23 mouse cellular contexts compared by ENCODE assay signal in the genomic region with DNA sequence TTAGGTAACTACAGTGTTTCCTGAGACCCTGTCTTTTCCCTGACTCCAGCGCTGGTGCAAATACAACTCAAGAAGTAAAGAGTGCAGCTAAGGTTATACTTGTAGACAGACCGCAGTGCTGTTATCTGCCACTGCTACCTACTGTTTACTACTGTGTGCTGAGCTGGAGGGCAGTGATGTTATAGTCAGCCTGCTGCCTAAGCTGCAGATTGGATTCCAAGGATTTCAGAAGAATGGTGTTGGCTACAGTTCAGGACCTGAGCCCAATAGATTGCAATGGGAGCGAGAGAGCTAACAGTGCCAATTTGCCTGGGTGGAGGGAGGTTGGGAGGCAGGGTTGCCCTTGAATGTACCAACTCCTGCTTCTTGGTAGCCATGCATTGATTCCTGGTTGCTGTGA. TPM values are rescaled to one million over a fixed set of nuclear protein-coding genes. Genes with fewer than 3 reads are reported as not detected.
A peak's percentile ranks its signal among the peaks of the same experiment; 100 is the strongest.
DNase-seq lines count a peak whose midpoint lies in the region; ATAC-seq lines count a peak whose summit lies in the region.
"Had no signal": no experiment of that assay in that cellular context is flagged by ENCODE, and none has a peak within 500 bp of the region (broad histone marks: within the 10 kb centered on the region; RNA-seq: fewer than 3 reads in every experiment).

No protein-coding gene starts in this region.

- H3K27ac ChIP-seq in forebrain, embryonic 14.5 days (ENCODE audit: low read depth, low read length) = no peak overlapping the region
- no peak overlapping the region for H3K27ac ChIP-seq in forebrain, embryonic 10.5 days
- H3K27ac ChIP-seq: embryonic facial prominence, embryonic 12.5 days; forebrain, embryonic 12.5 days; heart, adult 2 months; hindbrain, embryonic 14.5 days; liver, embryonic 14.5 days; midbrain, embryonic 13.5 days; stomach, embryonic 15.5 days had no signal

- no peaks in the 10 kb centered on the region for H3K27me3 ChIP-seq in forebrain, embryonic 14.5 days (replicated peaks; ENCODE audit: control insufficient read depth, insufficient read depth, low read length)
- H3K27me3 ChIP-seq in forebrain, embryonic 10.5 days (ENCODE audit: poor library complexity, severe bottlenecking) = no peaks in the 10 kb centered on the region
- H3K27me3 ChIP-seq: embryonic facial prominence, embryonic 12.5 days; forebrain, embryonic 12.5 days; midbrain, embryonic 13.5 days; stomach, embryonic 15.5 days had no signal

- no peak overlapping the region for H3K9ac ChIP-seq in forebrain, embryonic 14.5 days (ENCODE audit: low read length)
- H3K9ac ChIP-seq: embryonic facial prominence, embryonic 12.5 days; forebrain, embryonic 12.5 days; hindbrain, embryonic 14.5 days; liver, embryonic 14.5 days; lung, embryonic 14.5 days; midbrain, embryonic 13.5 days; stomach, embryonic 15.5 days had no signal

- H3K36me3 ChIP-seq in forebrain, embryonic 14.5 days (ENCODE audit: control insufficient read depth, insufficient read depth, low read length) = no peaks in the 10 kb centered on the region
- H3K36me3 ChIP-seq in forebrain, embryonic 10.5 days (replicated peaks) = peaks cover 5% of the 10 kb centered on the region
- H3K36me3 ChIP-seq: embryonic facial prominence, embryonic 12.5 days; forebrain, embryonic 12.5 days; midbrain, embryonic 13.5 days; stomach, embryonic 15.5 days had no signal

- DNase-seq in adrenal gland, adult 2 months = peak; percentile 46
- DNase-seq in adrenal gland, postnatal 4 days (ENCODE audit: low spot score in 2 of 2) = no peak
- peak; percentile 31 for DNase-seq in forebrain, embryonic 14.5 days (ENCODE audit: low spot score)
- DNase-seq in forebrain, embryonic 10.5 days (ENCODE audit: extremely low spot score, low spot score) = no peak
- DNase-seq in ovary, postnatal 36 days (ENCODE audit: low spot score) = peak; percentile 26
- DNase-seq in ovary, postnatal 10 days (ENCODE audit: low spot score) = no peak
- peak; percentile 57 for DNase-seq in testis, postnatal 14 days (ENCODE audit: low spot score)
- DNase-seq in layer of hippocampus, adult 9-11 months = no peak
- DNase-seq: gastrocnemius, postnatal 36 days; heart, adult 2 months; heart, postnatal 36 days; kidney, adult 8-10 months; kidney, postnatal 10 days; lung, embryonic 14.5 days; right cerebral cortex, adult 18-20 months; right cerebral cortex, postnatal 4 days had no signal

- no peaks in the 10 kb centered on the region for H3K4me1 ChIP-seq in forebrain, embryonic 14.5 days (ENCODE audit: control insufficient read depth, insufficient read depth, low read length)
- H3K4me1 ChIP-seq in forebrain, embryonic 10.5 days = peaks cover 7% of the 10 kb centered on the region
- H3K4me1 ChIP-seq: embryonic facial prominence, embryonic 12.5 days had no signal

- H3K4me3 ChIP-seq in forebrain, embryonic 14.5 days (ENCODE audit: low read depth, low read length) = no peak overlapping the region
- no peak overlapping the region for H3K4me3 ChIP-seq in forebrain, embryonic 10.5 days
- H3K4me3 ChIP-seq: embryonic facial prominence, embryonic 12.5 days; forebrain, embryonic 12.5 days; heart, adult 2 months; midbrain, embryonic 13.5 days; stomach, embryonic 15.5 days had no signal

- no peaks in the 10 kb centered on the region for H3K9me3 ChIP-seq in forebrain, embryonic 14.5 days (replicated peaks; ENCODE audit: control insufficient read depth, low read length)
- H3K9me3 ChIP-seq in forebrain, embryonic 10.5 days = no peaks in the 10 kb centered on the region
- H3K9me3 ChIP-seq: embryonic facial prominence, embryonic 12.5 days; forebrain, embryonic 12.5 days; midbrain, embryonic 13.5 days; stomach, embryonic 15.5 days had no signal

- no peak overlapping the region for H3K4me2 ChIP-seq in forebrain, embryonic 14.5 days (ENCODE audit: low read length)
- H3K4me2 ChIP-seq: embryonic facial prominence, embryonic 12.5 days; forebrain, embryonic 12.5 days; hindbrain, embryonic 14.5 days; lung, embryonic 14.5 days; midbrain, embryonic 13.5 days; stomach, embryonic 15.5 days had no signal

- WGBS in forebrain, embryonic 14.5 days = 78% methylated on average over 3 of the region's 3 CpGs
- 98% methylated on average over 3 of the region's 3 CpGs for WGBS in forebrain, embryonic 10.5 days

- no peak for ATAC-seq in forebrain, embryonic 14.5 days
- ATAC-seq: inflammation-experienced regulatory T-cells, adult 6 months; midbrain, embryonic 13.5 days had no signal

RNA-seq across cellular contexts. Expression of a gene that starts 25.5 kb away (rescaled TPM):
- 10 to 100 TPM in 1 of 2 experiments, 1 to 10 TPM in 1; 8.4 to 11.3 TPM for total RNA-seq in adrenal gland, adult 2 months (2021)
- polyA plus RNA-seq in adrenal gland, adult 2 months (2012; rRNA removed) = 6.8 and 8.6 TPM in 2 replicates
- 1 to 10 TPM; 9.0 to 9.3 TPM for total RNA-seq in adrenal gland, postnatal 4 days (2021)
- 7.3 and 9.7 TPM in 2 replicates for polyA plus RNA-seq in forebrain, embryonic 14.5 days (2014; fragmentation: Nextera tagmentation; extraction: Ambion mirVana)
- 8.2 and 8.9 TPM in 2 replicates for polyA plus RNA-seq in forebrain, embryonic 10.5 days (2016; fragmentation: Nextera tagmentation; extraction: Ambion mirVana)

Comparison
In these comparisons a context has a peak if more than half of its experiments do, and no peak if none do; other contexts are left out.
1. DNase-seq: peak in adrenal gland, adult 2 months (single experiment), forebrain, embryonic 14.5 days (single experiment), ovary, postnatal 36 days (single experiment) and testis, postnatal 14 days (single experiment); none in adrenal gland, postnatal 4 days (0 of 2), forebrain, embryonic 10.5 days (single experiment), ovary, postnatal 10 days (single experiment) and layer of hippocampus, adult 9-11 months (single experiment).